Mouse (Mus musculus) adrenal gland, adult 2 months (tissue): ENCODE results near the gene Jkamp. TPM values are rescaled to one million over a fixed set of nuclear protein-coding genes. Genes with fewer than 3 reads are reported as not detected.

Experiments used
- DNase-seq: peaks from one replicate; pipeline ENCODE4 v3.0.0; 2021
- microRNA-seq, 2 experiments: library from miRNA; unstranded; fragments of <30 nt; microRNA quantifications; one replicate each; pipeline ENCODE4 v1.2.0; 2021
- polyA plus RNA-seq: library from polyadenylated mRNA; depleted of rRNA; stranded (reverse); fragments of >200 nt; gene quantifications from 2 replicates; pipeline ENCODE4 v1.2.3, GENCODE M21; 2012; rRNA removed
- total RNA-seq, 2 experiments: library from RNA; stranded (reverse); gene quantifications; 2 replicates each; pipeline ENCODE4 v1.2.3; 2021

The Jkamp gene
- total and polyA plus RNA-seq, 3 experiments: 48.0 to 92.1 (median 49.0) TPM

GRCm38 (mm10) chr12:72086166-72086825, 907 bp downstream of the Jkamp start:
- DNase-seq: no peak

GRCm38 (mm10) chr12:72089802-72090201, 4.4 kb downstream of the Jkamp start:
- no peak for DNase-seq

DNA sequence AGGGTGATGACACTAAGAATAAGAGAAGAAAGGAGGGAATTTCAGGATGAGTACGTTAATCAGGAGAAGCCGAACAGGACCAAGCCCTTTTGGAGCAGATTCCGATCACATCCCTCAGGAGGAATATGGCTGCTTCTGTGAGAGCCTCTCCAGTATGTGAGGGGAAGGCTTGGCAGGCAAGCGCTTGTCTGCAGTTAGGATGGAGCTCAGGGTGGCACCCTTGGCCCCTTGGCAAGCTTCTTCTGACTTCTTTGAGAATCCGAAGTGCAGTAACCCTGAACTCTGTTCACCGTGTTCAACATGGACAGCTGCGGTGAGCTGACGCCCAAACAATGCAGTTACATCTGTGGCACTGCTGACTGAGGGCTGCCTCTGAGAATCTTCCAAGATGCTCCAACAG, 11.6 kb downstream of the Jkamp start:
- DNase-seq: no peak

DNA sequence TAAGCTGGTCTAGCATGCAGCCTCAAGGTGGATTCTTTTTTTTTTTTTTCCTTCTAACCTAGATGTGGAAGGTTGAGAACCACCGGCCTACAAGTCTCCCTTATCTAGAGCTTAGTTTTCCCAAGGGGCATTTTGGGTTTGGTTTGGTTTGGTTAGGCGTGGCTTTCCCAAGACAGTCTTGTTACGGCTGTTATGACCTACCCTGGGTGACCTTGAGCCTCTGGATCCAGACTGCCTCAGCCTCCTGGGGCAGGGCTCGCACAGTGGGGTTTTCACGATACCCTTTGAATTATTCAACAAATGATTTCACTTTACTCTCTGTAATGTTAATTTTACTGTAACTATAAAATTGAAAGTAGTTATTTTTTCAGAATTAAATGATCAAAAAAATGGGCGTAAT, 17.4 kb downstream of the Jkamp start:
- no peak for DNase-seq

DNA sequence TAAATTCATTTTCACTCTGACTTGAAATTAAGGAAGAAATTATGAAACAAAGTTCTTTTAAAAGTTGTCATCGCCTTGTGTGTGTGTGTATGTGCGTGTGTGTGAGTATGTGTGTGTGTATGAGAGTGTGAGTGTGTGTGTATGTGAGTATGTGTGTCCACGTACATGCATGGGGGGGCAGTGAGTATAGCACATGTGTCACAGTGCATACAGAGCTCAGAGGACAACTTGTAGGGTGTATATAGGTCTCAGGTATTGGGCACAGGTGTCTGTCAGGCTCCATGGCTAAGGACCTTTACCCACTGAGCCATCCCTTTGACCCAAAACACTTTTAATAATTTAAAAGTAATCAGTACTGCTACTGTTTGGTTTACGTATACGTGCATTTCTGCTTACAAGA, 18.6 kb downstream of the Jkamp start:
- DNase-seq: no peak

DNA sequence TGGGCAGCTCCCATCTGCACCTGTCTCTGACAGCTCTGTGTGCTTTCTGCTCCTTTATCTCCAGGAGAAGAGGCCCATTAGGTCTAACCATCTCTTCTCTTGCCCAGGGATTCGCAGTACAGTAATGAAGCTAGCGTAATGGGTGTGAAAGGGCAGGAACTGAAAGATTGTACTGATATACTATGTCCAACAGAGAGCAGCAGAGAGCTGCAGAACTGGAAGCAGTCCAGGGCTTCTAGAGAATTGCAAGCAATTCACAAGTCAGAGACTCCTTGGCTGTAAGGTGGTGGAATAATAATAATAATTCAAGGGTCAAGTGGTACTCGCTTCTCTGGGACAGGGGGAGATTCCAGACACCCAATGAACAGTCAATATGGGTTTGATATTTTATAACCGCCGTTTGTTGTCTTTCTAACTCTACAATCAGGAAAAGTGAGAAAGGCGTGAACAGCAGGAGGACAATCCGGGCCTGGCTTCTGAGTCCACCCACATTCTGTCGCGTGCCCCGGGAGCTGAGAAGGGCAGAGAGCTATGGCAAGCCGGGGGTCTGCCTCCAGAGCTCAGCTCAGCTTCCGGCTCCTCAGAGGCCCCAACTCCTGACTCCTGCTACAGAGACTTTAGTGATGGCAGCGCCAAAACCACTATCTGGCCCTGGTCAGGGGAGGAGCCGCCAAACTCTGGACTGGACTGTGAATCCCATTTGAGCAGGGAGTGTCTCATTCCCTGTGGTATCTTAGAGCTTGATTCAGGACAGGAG, 19.3 kb downstream of the Jkamp start:
- peak; percentile 66 for DNase-seq

DNA sequence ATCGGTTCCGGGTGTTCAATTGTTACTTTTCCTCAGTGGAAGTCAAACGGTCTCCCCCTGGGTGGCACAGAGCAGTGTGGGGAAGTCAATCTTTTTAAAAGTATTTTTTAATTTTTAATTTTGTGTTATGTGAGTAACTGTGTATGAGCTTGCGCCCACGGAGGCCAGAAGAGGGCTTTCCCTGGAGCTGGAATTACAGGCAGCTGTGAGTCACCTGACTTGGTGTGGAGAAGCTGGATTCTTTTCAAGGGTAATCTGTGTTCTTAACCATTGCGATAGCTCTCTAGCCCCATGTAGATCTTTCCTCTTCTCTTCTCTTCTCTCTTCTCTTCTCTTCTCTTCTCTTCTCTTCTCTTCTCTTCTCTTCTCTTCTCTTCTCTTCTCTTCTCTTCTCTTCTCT, 29.7 kb downstream of the Jkamp start:
- peak; percentile 29 for DNase-seq

GRCm38 (mm10) chr12:72115686-72116345, 30.4 kb downstream of the Jkamp start:
- no peak for DNase-seq

DNA sequence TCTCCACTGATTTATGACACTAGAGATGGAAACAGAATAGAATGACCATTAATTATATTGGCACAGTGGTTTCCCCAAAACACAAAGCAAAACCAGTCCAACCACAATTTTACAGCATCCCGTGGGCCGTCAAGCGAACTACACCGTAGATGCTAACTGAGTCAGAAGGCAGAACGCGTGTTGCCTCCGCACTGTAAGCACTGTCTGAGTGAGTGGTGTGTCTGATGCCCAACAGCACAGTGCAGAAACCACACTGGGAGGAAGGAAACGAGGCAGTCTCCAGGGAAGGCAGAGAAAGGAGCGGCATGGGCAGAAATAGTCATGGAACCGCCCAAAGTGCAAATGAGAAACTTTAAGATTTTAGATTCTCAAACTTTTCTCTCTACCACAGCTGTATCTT, 43.8 kb downstream of the Jkamp start:
- DNase-seq: no peak

GRCm38 (mm10) chr12:72150786-72151185, 65.4 kb downstream of the Jkamp start:
- DNase-seq: no peak

Small RNA genes within 50 kb of the gene (microRNA-seq; reads per million reads assigned to microRNA genes)
- gene Gm24466: 0 reads per million in 2 experiments

Other genes with a start within 250 kb of the Jkamp start
- 1 to 10 TPM; 2.6 to 2.7 TPM for gene Gpr135, start 14.5 kb upstream of the Jkamp start, total RNA-seq
- 14.1 and 16.2 TPM in 2 replicates for gene Gpr135, start 14.5 kb upstream of the Jkamp start, polyA plus RNA-seq
- gene L3hypdh, start 150 bp upstream of the Jkamp start, total RNA-seq: 10 to 100 TPM; 15.3 to 18.9 TPM
- gene L3hypdh, start 150 bp upstream of the Jkamp start, polyA plus RNA-seq: 103 and 106 TPM in 2 replicates
- not detected for gene Ccdc175, start 99.4 kb downstream of the Jkamp start, total RNA-seq
- not detected in 2 replicates for gene Ccdc175, start 99.4 kb downstream of the Jkamp start, polyA plus RNA-seq